8 mouse cellular contexts compared by ENCODE assay signal in the genomic region with DNA sequence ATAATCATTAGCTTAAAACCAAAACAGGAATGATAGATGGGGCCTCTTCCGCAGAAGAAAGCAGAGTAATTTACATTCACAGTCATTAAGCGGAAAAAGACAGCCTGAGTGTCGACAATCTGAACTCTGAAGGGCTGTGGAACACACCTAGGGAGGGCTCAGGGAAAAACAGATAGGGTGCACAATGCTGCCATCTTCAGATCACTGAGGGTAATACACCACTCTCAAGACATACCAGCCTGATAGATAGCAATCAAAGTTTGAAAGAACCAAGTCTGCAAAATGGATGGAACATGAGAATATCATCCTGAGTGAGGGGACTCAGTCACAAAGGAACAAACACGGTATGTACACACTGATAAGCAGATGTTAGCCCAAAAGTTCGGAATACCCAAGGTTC.
A peak's percentile ranks its signal among the peaks of the same experiment; 100 is the strongest.
DNase-seq lines count a peak whose midpoint lies in the region; ATAC-seq and TF ChIP-seq lines count a peak whose summit lies in the region.

No protein-coding gene starts in this region.

- WGBS in heart, postnatal 0 days = 14% methylated on average over 5 of the region's 5 CpGs
- 19% methylated on average over 5 of the region's 5 CpGs for WGBS in liver, adult 2 months
- 8% methylated on average over 5 of the region's 5 CpGs for WGBS in neural tube, embryonic 15.5 days

- H3K4me1 ChIP-seq in heart, postnatal 0 days (ENCODE audit: control insufficient read depth, insufficient read depth) = no peaks in the 10 kb centered on the region
- H3K4me1 ChIP-seq in liver, adult 2 months (ENCODE audit: control insufficient read depth, insufficient read depth, low read length) = no peaks in the 10 kb centered on the region
- no peaks in the 10 kb centered on the region for H3K4me1 ChIP-seq in neural tube, embryonic 15.5 days

- TF ChIP-seq CTCF in heart, postnatal 0 days (IDR thresholded peaks at IDR 0.05; ENCODE audit: low read depth) = peak; percentile 65
- TF ChIP-seq CTCF in liver, adult 2 months (IDR thresholded peaks at IDR 0.05; ENCODE audit: low read depth, low read length) = peak; percentile 41

- H3K79me2 ChIP-seq in liver, adult 2 months (ENCODE audit: control insufficient read depth, insufficient read depth, low read length) = no peaks in the 10 kb centered on the region

- no peak overlapping the region for H3K9ac ChIP-seq in heart, postnatal 0 days (replicated peaks; ENCODE audit: low read depth, low read length)
- H3K9ac ChIP-seq in liver, adult 2 months (ENCODE audit: low read depth, low read length) = no peak overlapping the region
- no peak overlapping the region for H3K9ac ChIP-seq in neural tube, embryonic 15.5 days (replicated peaks)

- TF ChIP-seq EP300 in heart, postnatal 0 days (IDR thresholded peaks at IDR 0.05; ENCODE audit: low read depth) = no peak

- DNase-seq in urinary bladder, postnatal 25 days (ENCODE audit: low spot score) = peak; percentile 18
- no peak for DNase-seq in urinary bladder, postnatal 10 days (ENCODE audit: low spot score)
- peak; percentile 87 to 90 for DNase-seq in cerebellum, postnatal 14 days
- DNase-seq in heart, postnatal 0 days (ENCODE audit: low spot score) = peak; percentile 33
- DNase-seq in kidney, postnatal 10 days = peak; percentile 47
- peak; percentile 44 for DNase-seq in liver, adult 2 months (ENCODE audit: extremely low read depth, low read depth, low spot score)

- H3K36me3 ChIP-seq in heart, postnatal 0 days (replicated peaks; ENCODE audit: control insufficient read depth, insufficient read depth, low read length) = no peaks in the 10 kb centered on the region
- no peaks in the 10 kb centered on the region for H3K36me3 ChIP-seq in liver, adult 2 months (ENCODE audit: control insufficient read depth, insufficient read depth, low read length)
- H3K36me3 ChIP-seq in neural tube, embryonic 15.5 days = no peaks in the 10 kb centered on the region

- H3K4me3 ChIP-seq in heart, postnatal 0 days (ENCODE audit: low read depth, low read length) = no peak overlapping the region
- H3K4me3 ChIP-seq in liver, adult 2 months (ENCODE audit: insufficient read depth, low read depth, low read length) = no peak overlapping the region
- no peak overlapping the region for H3K4me3 ChIP-seq in neural tube, embryonic 15.5 days (replicated peaks)

- no peak for ATAC-seq in heart, postnatal 0 days (ENCODE audit: insufficient read depth, low read depth)
- peak; percentile 74; the same call in 1 of the 2 replicates for ATAC-seq in neural tube, embryonic 15.5 days (ENCODE audit: low FRiP score)
- ATAC-seq in erythroid progenitor cell, adult 5-6 weeks (replicated peaks; ENCODE audit: low FRiP score, poor library complexity, severe bottlenecking) = no peak

- no peak overlapping the region for H3K4me2 ChIP-seq in heart, postnatal 0 days (ENCODE audit: low read depth, low read length)
- H3K4me2 ChIP-seq in neural tube, embryonic 15.5 days = no peak overlapping the region

- H3K27ac ChIP-seq in heart, postnatal 0 days (ENCODE audit: low read depth) = no peak overlapping the region
- no peak overlapping the region for H3K27ac ChIP-seq in liver, adult 2 months (replicated peaks; ENCODE audit: insufficient read depth, low read depth, low read length)
- H3K27ac ChIP-seq in neural tube, embryonic 15.5 days (replicated peaks) = no peak overlapping the region

- H3K9me3 ChIP-seq in heart, postnatal 0 days (replicated peaks; ENCODE audit: control insufficient read depth, low read length) = no peaks in the 10 kb centered on the region
- no peaks in the 10 kb centered on the region for H3K9me3 ChIP-seq in neural tube, embryonic 15.5 days (replicated peaks)

- no peak for TF ChIP-seq POLR2A in liver, adult 2 months (IDR thresholded peaks at IDR 0.05; ENCODE audit: extremely low read depth, insufficient read depth, low read length)

- no peaks in the 10 kb centered on the region for H3K27me3 ChIP-seq in heart, postnatal 0 days (ENCODE audit: control insufficient read depth, insufficient read depth, low read length)
- no peaks in the 10 kb centered on the region for H3K27me3 ChIP-seq in liver, adult 2 months (ENCODE audit: control insufficient read depth, insufficient read depth, low read length)
- no peaks in the 10 kb centered on the region for H3K27me3 ChIP-seq in neural tube, embryonic 15.5 days (replicated peaks)
